Mouse (Mus musculus): Measurements from ENCODE around the gene Lrg1.

Gene Lrg1

GRCm38 (mm10) chr17:56074097-56074826 is 47.5 kb downstream of the Lrg1 start:
- DNase-seq (ENCODE audit: low spot score): peak; percentile 55

GRCm38 (mm10) chr17:56072243-56072642 is 49.6 kb downstream of the Lrg1 start:
- DNase-seq (ENCODE audit: low spot score): no peak

GRCm38 (mm10) chr17:56071126-56071525 is 50.7 kb downstream of the Lrg1 start:
- DNase-seq (ENCODE audit: low spot score): no peak

All from urinary bladder, postnatal 10 days (tissue).